Mouse (Mus musculus) midbrain, embryonic 11.5 days (tissue): ENCODE results near the gene Tead3. TPM values are rescaled to one million over a fixed set of nuclear protein-coding genes. Genes with fewer than 3 reads are reported as not detected.
A peak's percentile ranks its signal among the peaks of the same experiment; 100 is the strongest.

Experiments used
- ATAC-seq: fragments of 200-750 bp; cut with Nextera tagmentation; 2 replicates; pipeline ENCODE4 v1.8.0; 2017; ENCODE audit warnings: moderate TSS enrichment, moderate library complexity; ENCODE audit not compliant: low FRiP score
- DNase-seq: peaks from one replicate; pipeline ENCODE4 v3.0.0; 2015; ENCODE audit warnings: low spot score; ENCODE audit errors: missing footprints
- H3K27ac ChIP-seq: fragments of 300-500 bp; sonication (generic); 2 replicates; pipeline ENCODE4 v1.5.1; 2014; ENCODE audit warnings: low read depth, low read length
- H3K27me3 ChIP-seq: fragments of 300-500 bp; sonication (generic); 2 replicates; pipeline ENCODE4 v1.6.1; 2014; ENCODE audit warnings: mild to moderate bottlenecking, low read length, moderate library complexity, mixed read lengths; ENCODE audit not compliant: control insufficient read depth, insufficient read depth
- H3K36me3 ChIP-seq: fragments of 300-500 bp; sonication (generic); 2 replicates; pipeline ENCODE4 v1.6.1; 2014; ENCODE audit warnings: mild to moderate bottlenecking, low read length, moderate library complexity, mixed read lengths; ENCODE audit not compliant: control insufficient read depth, insufficient read depth
- H3K4me1 ChIP-seq: fragments of 300-500 bp; sonication (generic); 2 replicates; pipeline ENCODE4 v1.6.1; 2014; ENCODE audit warnings: low read length; ENCODE audit not compliant: control insufficient read depth, insufficient read depth
- H3K4me2 ChIP-seq: fragments of 300-500 bp; sonication (generic); 2 replicates; pipeline ENCODE4 v1.6.1; 2014; ENCODE audit warnings: mild to moderate bottlenecking, moderate library complexity
- H3K4me3 ChIP-seq: fragments of 300-500 bp; sonication (generic); 2 replicates; pipeline ENCODE4 v1.5.1; 2014; ENCODE audit warnings: low read depth, low read length
- H3K9ac ChIP-seq: fragments of 300-500 bp; sonication (generic); 2 replicates; pipeline ENCODE4 v1.6.1; 2014; ENCODE audit warnings: low read length
- H3K9me3 ChIP-seq: fragments of 300-500 bp; sonication (generic); 2 replicates; pipeline ENCODE4 v1.6.1; 2016; ENCODE audit warnings: low read length; ENCODE audit not compliant: control insufficient read depth
- WGBS: fragments of 180-500 bp; shearing (Covaris S2); extraction: QIAGEN DNeasy Blood & Tissue Kit; methylation state at CpG from one replicate; pipeline ENCODE4 v1.1.7; 2014; 5-methylcytosine and 5-hydroxymethylcytosine counted together
- polyA plus RNA-seq: library from polyadenylated mRNA; unstranded; fragments of >200 nt; fragmentation: Nextera tagmentation; extraction: Ambion mirVana; gene quantifications from 2 replicates; pipeline ENCODE4 v1.2.1, GENCODE M21; 2014

The Tead3 gene
- polyA plus RNA-seq, 1 experiment from 2014 or later, result 3.5 TPM

GRCm38 (mm10) chr17:28317091-28317490, 33.5 kb downstream of the Tead3 start:
- no peak for ATAC-seq
- no peak overlapping the region for H3K4me3 ChIP-seq
- H3K27me3 ChIP-seq, result no peaks in the 10 kb centered on the region
- H3K9me3 ChIP-seq, result no peaks in the 10 kb centered on the region
- DNase-seq, result no peak
- H3K27ac ChIP-seq, result no peak overlapping the region
- no peak overlapping the region for H3K4me2 ChIP-seq
- H3K36me3 ChIP-seq, result peaks cover 5% of the 10 kb centered on the region; the same call in 1 of the 2 replicates
- peaks cover 10% of the 10 kb centered on the region for H3K4me1 ChIP-seq
- no peak overlapping the region for H3K9ac ChIP-seq
- WGBS, result 60% methylated on average over 8 of the region's 8 CpGs

GRCm38 (mm10) chr17:28316476-28316875, 34.1 kb downstream of the Tead3 start:
- DNase-seq (no peak), ATAC-seq (no peak)
- peaks cover 10% of the 10 kb centered on the region for H3K4me1 ChIP-seq
- H3K27me3 ChIP-seq, result no peaks in the 10 kb centered on the region
- no peak overlapping the region for H3K4me2 ChIP-seq
- WGBS, result 91% methylated on average over 9 of the region's 9 CpGs
- H3K4me3 ChIP-seq, result no peak overlapping the region
- no peaks in the 10 kb centered on the region for H3K9me3 ChIP-seq
- no peak overlapping the region for H3K9ac ChIP-seq
- H3K36me3 ChIP-seq, result peaks cover 5% of the 10 kb centered on the region; the same call in 1 of the 2 replicates
- H3K27ac ChIP-seq, result no peak overlapping the region

GRCm38 (mm10) chr17:28315611-28316160, 34.9 kb downstream of the Tead3 start:
- H3K9me3 ChIP-seq, result no peaks in the 10 kb centered on the region
- H3K4me2 ChIP-seq, result no peak overlapping the region
- H3K27me3 ChIP-seq, result no peaks in the 10 kb centered on the region
- 89% methylated on average over 20 of the region's 20 CpGs for WGBS
- peaks cover 10% of the 10 kb centered on the region for H3K4me1 ChIP-seq
- ATAC-seq, result no peak
- no peak overlapping the region for H3K27ac ChIP-seq
- no peak for DNase-seq
- no peak overlapping the region for H3K9ac ChIP-seq
- H3K36me3 ChIP-seq, result peaks cover 5% of the 10 kb centered on the region; the same call in 1 of the 2 replicates
- no peak overlapping the region for H3K4me3 ChIP-seq

GRCm38 (mm10) chr17:28313880-28314225, 36.8 kb downstream of the Tead3 start:
- peaks cover 5% of the 10 kb centered on the region; the same call in 1 of the 2 replicates for H3K36me3 ChIP-seq
- H3K27me3 ChIP-seq, result no peaks in the 10 kb centered on the region
- ATAC-seq, result no peak
- peak overlapping the region; percentile 84 for H3K4me3 ChIP-seq
- H3K27ac ChIP-seq, result peak overlapping the region; percentile 69
- no peak for DNase-seq
- under 1% methylated on average over 11 of the region's 11 CpGs for WGBS
- H3K4me2 ChIP-seq, result peak overlapping the region; percentile 89
- H3K9me3 ChIP-seq, result no peaks in the 10 kb centered on the region
- H3K9ac ChIP-seq, result peak overlapping the region; percentile 91
- H3K4me1 ChIP-seq, result peaks cover 10% of the 10 kb centered on the region

- ATAC-seq (peak; percentile 99), DNase-seq (peak; percentile 100)
- under 1% methylated on average over 54 of the region's 69 CpGs for WGBS
Measured at GRCm38 (mm10) chr17:28313212-28313879, 37.3 kb downstream of the Tead3 start, which contains the start of gene Fance. Gene Fance, plus strand, starts transcription at chr17:28313519.

GRCm38 (mm10) chr17:28312232-28313211, 38.1 kb downstream of the Tead3 start:
- Histone ChIP-seq H3K27ac (no peak overlapping the region), H3K4me1 (peaks cover 14% of the 10 kb centered on the region), H3K27me3 (no peaks in the 10 kb centered on the region), H3K4me2 (peak overlapping the region; percentile 89), H3K36me3 (no peaks in the 10 kb centered on the region; the same call in 1 of the 2 replicates), H3K4me3 (peak overlapping the region; percentile 84), H3K9me3 (no peaks in the 10 kb centered on the region), H3K9ac (peak overlapping the region; percentile 24; the same call in 1 of the 2 replicates)
- peak; percentile 10; the same call in 1 of the 2 replicates for ATAC-seq
- no peak for DNase-seq
- WGBS, result 29% methylated on average over 17 of the region's 17 CpGs

More at GRCm38 (mm10) chr17:28313212-28313879, 37.3 kb downstream of the Tead3 start, which contains the start of gene Fance:
- peak within 1 kb of the TSS; percentile 84 for H3K4me3 ChIP-seq
- H3K27me3 ChIP-seq, result no peaks in the 10 kb centered on the region
- H3K9ac ChIP-seq, result peak within 1 kb of the TSS; percentile 91
- H3K36me3 ChIP-seq, result peaks cover 3% of the 10 kb centered on the region; the same call in 1 of the 2 replicates
- H3K4me2 ChIP-seq, result peak within 1 kb of the TSS; percentile 89
- H3K9me3 ChIP-seq, result no peaks in the 10 kb centered on the region
- peak within 1 kb of the TSS; percentile 69 for H3K27ac ChIP-seq
- H3K4me1 ChIP-seq, result peaks cover 14% of the 10 kb centered on the region

- DNase-seq, result no peak
- H3K4me1 ChIP-seq, result peaks cover 14% of the 10 kb centered on the region
- no peak overlapping the region for H3K4me2 ChIP-seq
- H3K27me3 ChIP-seq, result no peaks in the 10 kb centered on the region
- WGBS, result 76% methylated on average over 5 of the region's 5 CpGs
- H3K9me3 ChIP-seq, result no peaks in the 10 kb centered on the region
- H3K27ac ChIP-seq, result no peak overlapping the region
- ATAC-seq, result no peak
- H3K9ac ChIP-seq, result no peak overlapping the region
- no peak overlapping the region for H3K4me3 ChIP-seq
- H3K36me3 ChIP-seq, result no peaks in the 10 kb centered on the region; the same call in 1 of the 2 replicates
Measured at GRCm38 (mm10) chr17:28311366-28312132, 39.1 kb downstream of the Tead3 start.

- H3K27ac ChIP-seq, result no peak overlapping the region
Measured at GRCm38 (mm10) chr17:28310831-28311230, 39.8 kb downstream of the Tead3 start.

More at GRCm38 (mm10) chr17:28310831-28311230, 39.8 kb downstream of the Tead3 start:
- ATAC-seq (no peak), DNase-seq (no peak)
- Histone ChIP-seq H3K27me3 (no peaks in the 10 kb centered on the region), H3K36me3 (no peaks in the 10 kb centered on the region), H3K9me3 (no peaks in the 10 kb centered on the region), H3K9ac (no peak overlapping the region), H3K4me3 (no peak overlapping the region), H3K4me2 (no peak overlapping the region), H3K4me1 (peaks cover 14% of the 10 kb centered on the region)
- WGBS, result 76% methylated on average over 3 of the region's 3 CpGs
